Mouse (Mus musculus) ES-Bruce4 (cell line): ENCODE results near the gene Hprt.

Experiments used
- CTCF ChIP-seq: IDR thresholded peaks from one replicate; pipeline ENCODE4 v1.8.1; 2011; ENCODE audit warnings: low read depth, low read length
- POLR2A ChIP-seq: IDR thresholded peaks from one replicate; pipeline ENCODE4 v1.8.1; 2011; ENCODE audit warnings: low read length; ENCODE audit not compliant: insufficient read depth

GRCm38 (mm10) chrX:53006062-53006461 lies 18.1 kb downstream of the Hprt start:
- no peak for TF ChIP-seq CTCF
- TF ChIP-seq POLR2A: no peak
